Mouse (Mus musculus): ENCODE results near the gene Selenos. TPM values are rescaled to one million over a fixed set of nuclear protein-coding genes. Genes with fewer than 3 reads are reported as not detected.
"Not testable (repeated sequence)": the region's sequence is repeated elsewhere in the genome, so short reads cannot be mapped to it uniquely, and the experiment has no call there.

The Selenos gene
- polyA plus RNA-seq (2015; fragmentation: Nextera tagmentation; extraction: Ambion mirVana), result 94.8 and 98.4 TPM in 2 replicates

- peak; percentile 97 for DNase-seq (ENCODE audit: low spot score)
Measured at GRCm38 (mm10) chr7:66079364-66080230, at the start of gene Selenos. TSS of gene Selenos (plus strand) at chr7:66079649.

GRCm38 (mm10) chr7:66036809-66037208 is 42.6 kb upstream of the Selenos start:
- DNase-seq (ENCODE audit: low spot score), result no peak

GRCm38 (mm10) chr7:66038261-66038660 is 41.2 kb upstream of the Selenos start:
- no peak for DNase-seq (ENCODE audit: low spot score)

- no peak for DNase-seq (ENCODE audit: low spot score)
Measured at GRCm38 (mm10) chr7:66038730-66039129, 40.7 kb upstream of the Selenos start.

DNA sequence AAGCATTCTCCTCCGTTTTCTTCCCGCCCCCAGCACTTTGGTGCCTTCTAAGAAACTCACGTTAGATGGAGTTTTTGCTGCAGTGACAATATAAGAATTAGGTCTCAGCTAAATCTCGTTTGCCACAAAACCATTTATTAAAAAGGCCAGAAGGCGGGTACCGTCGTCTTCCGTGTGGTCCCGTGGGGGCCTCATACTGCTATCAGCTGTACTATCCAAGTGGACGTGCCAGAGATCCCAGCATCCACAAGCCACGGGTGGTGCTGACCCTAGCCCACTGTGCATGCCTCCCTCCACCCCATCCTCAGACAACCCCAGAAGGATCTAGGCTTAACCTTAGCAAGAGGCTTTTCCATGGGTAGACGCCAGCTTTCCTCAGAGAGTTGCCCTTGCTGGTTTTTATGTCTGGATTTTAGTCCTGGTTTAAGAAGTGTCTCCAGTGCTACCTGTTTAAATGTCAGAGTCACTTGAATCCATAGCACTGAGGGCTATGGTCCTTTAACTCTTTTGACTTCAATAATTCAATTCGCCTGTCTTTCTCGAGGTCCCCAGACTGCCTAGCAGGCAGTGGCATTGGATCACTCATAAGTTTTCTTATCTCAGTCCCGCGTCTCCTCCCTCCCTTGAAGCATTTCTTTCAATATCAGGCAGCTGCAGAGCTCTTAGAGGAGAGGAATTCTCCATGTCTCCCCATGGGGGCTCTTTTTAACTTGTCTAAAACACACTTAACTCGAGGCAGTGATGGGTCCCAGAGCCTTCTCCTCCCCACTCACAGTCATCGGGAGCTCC is 39.2 kb upstream of the Selenos start:
- no peak for DNase-seq (ENCODE audit: low spot score)

DNA sequence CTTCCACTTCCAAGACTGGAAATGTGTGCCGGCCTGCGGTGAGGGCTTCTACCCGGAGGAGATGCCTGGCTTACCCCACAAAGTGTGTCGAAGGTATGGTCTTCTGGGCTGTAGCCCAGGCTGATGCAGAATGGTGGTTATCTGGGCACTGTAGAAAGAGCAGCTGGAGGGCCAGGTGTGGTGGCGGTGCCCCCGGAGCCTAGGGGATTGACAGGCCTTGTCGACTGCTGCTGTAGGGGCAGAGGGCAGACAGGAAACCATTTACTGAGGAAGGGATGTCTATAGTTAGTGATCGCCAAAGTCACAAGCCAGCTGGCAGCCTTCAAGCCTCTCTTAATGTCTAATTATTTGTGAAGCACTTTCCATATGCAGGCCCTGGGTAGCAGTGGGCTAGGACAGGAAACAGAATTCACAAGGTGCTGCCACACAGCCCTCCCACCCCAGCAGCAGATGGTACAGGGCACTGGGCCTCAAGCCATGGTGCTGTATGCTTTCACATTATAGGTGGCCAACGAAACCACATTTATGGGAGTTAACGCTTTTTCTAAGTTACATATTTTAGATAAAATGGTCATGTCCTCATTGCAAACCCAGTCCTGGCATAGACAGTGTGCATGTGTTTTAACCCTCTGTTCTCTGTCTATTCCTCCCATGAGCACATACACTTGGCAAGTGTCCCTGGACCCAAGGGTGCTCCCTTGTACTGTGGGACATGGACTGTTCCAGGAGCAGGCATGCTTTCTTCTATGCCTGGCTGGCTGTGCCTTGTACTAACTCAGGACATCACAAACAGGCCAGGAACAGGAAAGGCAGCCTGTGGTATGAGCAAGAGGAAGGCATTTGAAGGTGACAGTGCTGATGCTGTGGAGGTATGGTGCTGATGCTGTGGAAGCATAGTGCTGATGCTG is 35.6 kb upstream of the Selenos start, which contains the start of gene Gm45213:
Gm45213 (plus strand) TSS at position 51 of the 908 bp plus-strand sequence.
- no peak for DNase-seq (ENCODE audit: low spot score)

- DNase-seq (ENCODE audit: low spot score), result no peak
Measured at GRCm38 (mm10) chr7:66044617-66045016, 34.8 kb upstream of the Selenos start.

DNA sequence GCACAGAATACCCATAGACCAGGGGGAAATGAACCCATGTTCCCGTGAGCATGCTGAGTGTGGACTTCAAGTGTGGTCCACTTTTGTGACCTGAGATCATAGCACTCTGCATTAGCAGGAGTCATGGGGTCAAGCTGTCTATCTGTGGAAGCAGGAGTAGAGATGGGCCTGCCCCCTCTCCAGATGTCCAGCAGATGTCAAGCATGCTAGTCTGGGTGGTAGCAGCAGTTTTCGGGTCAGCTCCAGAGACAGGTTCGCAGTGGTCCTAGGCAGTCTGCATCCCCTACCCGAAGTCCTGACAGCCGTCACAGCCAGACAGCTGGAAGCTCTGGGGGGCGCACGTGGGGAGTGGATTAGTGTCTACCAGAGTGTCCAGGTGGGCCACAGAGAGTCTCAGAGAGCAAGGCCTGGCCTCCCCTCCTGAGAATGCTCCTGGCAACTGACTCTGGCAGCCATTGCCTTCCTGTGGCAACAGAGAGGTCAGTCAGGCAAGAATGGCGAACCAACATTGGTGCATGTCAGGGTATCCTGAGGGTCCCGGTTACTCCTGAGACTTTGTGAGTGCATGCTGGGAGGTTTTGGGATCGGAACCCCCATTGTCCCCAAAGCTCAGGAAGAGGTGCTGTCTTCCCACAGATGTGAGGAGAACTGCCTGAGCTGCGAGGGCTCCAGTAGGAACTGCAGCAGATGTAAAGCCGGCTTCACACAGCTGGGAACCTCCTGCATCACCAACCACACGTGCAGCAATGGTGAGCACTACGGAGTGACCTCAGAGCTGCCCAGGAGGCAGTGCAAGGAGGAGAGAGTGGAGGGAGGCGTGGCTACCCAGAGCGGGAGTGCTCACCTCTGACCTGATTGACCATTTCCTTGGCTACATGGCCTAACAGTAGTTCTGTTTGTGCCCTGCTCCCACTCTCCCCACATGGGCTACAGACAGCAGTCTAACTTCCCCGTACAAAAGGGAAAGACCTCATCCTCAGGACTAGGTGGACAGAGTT is 32.2 kb upstream of the Selenos start:
- DNase-seq (ENCODE audit: low spot score), result no peak

- DNase-seq (ENCODE audit: low spot score), result no peak
Measured at GRCm38 (mm10) chr7:66047975-66048374, 31.5 kb upstream of the Selenos start.

GRCm38 (mm10) chr7:66048446-66049230 is 30.8 kb upstream of the Selenos start:
- no peak for DNase-seq (ENCODE audit: low spot score)

DNA sequence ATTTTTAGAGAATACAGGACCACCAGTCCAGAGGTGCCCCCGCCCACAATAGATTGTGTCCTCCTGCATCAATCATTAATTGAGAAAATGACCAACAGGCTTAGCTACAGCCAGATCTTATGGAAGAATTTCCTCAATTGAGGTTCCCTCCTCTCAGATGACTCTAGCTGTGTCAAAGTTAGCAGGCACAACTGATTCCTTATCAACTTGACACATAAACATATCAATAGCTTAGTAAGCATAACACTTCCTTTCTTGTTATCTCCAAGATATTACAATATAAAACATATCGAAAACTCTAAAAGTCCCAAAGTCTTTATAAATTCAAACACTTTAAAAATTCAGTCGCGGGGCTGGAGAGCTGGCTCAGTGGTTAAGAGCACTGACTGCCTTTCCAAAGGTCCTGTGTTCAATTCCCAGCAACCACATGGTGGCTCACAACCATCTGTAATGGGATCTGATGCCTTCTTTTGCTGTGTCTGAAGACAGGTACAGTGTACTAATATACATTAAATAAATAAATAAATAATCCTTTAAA is 25.4 kb upstream of the Selenos start:
- DNase-seq (ENCODE audit: low spot score), result no peak

- not testable (repeated sequence) for DNase-seq (ENCODE audit: low spot score)
Measured at GRCm38 (mm10) chr7:66055356-66055755, 24.1 kb upstream of the Selenos start.

GRCm38 (mm10) chr7:66058703-66059102 is 20.7 kb upstream of the Selenos start, which contains the start of gene Snrpa1:
TSS of gene Snrpa1 (plus strand) at chr7:66059003.
- no peak for DNase-seq (ENCODE audit: low spot score)

DNA sequence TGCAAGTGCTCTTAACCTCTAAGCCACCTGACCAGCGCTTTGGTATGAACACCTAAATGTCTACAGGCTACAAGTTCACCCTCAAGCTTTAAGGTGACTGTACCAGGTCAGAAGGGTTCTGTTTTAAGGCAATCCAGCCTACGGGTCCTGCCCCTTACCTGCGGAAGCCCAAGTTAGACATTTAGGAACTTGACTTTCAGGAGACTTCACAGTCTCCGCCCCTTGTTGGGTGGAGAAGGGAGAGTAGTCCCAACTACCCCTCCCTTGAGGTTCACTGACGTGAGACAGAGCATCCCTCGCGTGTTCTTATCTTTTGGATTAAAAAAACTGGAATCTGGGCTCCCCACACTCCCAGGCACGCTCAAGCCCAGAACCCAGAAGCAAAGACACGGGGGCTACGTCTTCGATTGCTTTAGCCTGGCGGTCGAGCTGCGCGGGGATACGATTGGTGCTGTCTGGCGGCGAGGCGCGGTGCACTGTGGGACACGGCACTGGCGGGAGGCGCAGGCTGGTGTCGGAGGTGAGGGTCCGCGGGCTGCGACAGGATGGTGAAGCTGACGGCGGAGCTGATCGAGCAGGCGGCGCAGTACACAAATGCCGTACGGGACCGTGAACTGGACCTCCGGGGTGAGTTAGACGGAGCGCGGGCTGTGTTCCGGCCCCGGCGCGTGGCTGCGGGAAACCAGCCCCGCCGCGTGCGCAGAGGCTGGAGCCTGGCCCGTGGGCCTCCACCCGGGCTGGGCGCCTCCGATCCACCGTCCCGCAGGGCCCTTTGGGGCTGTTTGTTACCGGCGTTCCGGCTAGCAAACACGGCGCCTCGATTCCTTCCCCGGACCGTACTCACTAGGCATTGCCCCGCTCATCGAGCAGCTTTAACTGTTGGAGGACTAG is 19.1 kb upstream of the Selenos start:
- DNase-seq (ENCODE audit: low spot score), result peak; percentile 90

DNA sequence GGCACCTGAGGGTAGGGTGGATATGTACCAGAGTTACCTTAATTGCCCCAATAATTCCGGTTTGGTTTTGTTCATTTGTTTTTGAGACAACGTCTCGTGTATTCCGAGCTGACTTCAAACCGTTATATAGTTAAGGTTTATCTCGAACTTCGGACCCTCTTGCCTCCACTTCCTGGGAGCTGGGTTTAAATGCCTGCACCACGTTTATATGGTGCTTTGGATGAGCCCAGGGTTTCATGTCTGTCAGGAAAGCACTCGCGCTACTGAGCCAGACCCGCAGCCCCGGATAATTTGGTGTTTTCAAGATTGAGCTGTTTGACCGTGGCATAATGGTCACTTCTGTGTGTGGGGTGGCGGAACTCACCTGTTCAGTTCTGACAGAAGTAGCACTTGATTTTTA is 18.4 kb upstream of the Selenos start:
- no peak for DNase-seq (ENCODE audit: low spot score)

- DNase-seq (ENCODE audit: low spot score), result no peak
Measured at GRCm38 (mm10) chr7:66076411-66076810, 3.0 kb upstream of the Selenos start.

GRCm38 (mm10) chr7:66080231-66080613 is 773 bp downstream of the Selenos start:
- DNase-seq (ENCODE audit: low spot score), result no peak

DNA sequence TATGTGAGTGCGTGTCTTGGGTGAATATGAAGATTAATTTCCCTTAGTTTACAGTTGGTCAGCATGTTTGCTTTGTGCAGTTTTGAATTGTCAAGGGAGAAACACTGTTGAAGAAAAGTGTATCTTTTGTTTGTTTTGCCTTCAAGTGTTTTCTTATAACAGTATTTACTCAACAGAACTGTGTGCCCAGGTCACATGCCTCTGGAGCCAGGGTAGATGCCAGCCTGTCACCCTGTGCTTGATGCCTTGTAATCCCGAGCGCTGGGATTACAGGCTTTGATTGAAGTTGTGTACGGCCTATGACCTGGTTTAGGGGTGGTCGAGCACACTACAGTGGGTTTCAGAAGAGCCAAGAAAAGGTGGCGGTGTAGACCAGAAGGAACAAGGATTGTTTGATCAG is 4.3 kb downstream of the Selenos start:
- DNase-seq (ENCODE audit: low spot score), result no peak
